Mouse (Mus musculus) neural tube, embryonic 15.5 days (tissue): ENCODE measurements around the gene Herc2. TPM values are rescaled to one million over a fixed set of nuclear protein-coding genes. Genes with fewer than 3 reads are reported as not detected.

Source experiments
- ATAC-seq: fragments of 200-750 bp; cut with Nextera tagmentation; 2 replicates; pipeline ENCODE4 v1.8.0; 2017; ENCODE audit warnings: mild to moderate bottlenecking, moderate TSS enrichment, moderate library complexity; ENCODE audit not compliant: low FRiP score
- H3K27ac ChIP-seq: fragments of 300-500 bp; sonication (generic); replicated peaks from 2 replicates; pipeline ENCODE4 v1.5.1; 2015; ENCODE audit warnings: mild to moderate bottlenecking, inconsistent platforms
- H3K27me3 ChIP-seq: fragments of 300-500 bp; sonication (generic); replicated peaks from 2 replicates; pipeline ENCODE4 v1.6.1; 2015; ENCODE audit warnings: inconsistent platforms
- H3K36me3 ChIP-seq: fragments of 300-500 bp; sonication (generic); 2 replicates; pipeline ENCODE4 v1.6.1; 2015; ENCODE audit warnings: inconsistent platforms
- H3K4me1 ChIP-seq: fragments of 300-500 bp; sonication (generic); 2 replicates; pipeline ENCODE4 v1.6.1; 2015; ENCODE audit warnings: inconsistent platforms
- H3K4me2 ChIP-seq: fragments of 300-500 bp; sonication (generic); 2 replicates; pipeline ENCODE4 v1.6.1; 2015; ENCODE audit warnings: inconsistent platforms, mild to moderate bottlenecking, moderate library complexity
- H3K4me3 ChIP-seq: fragments of 300-500 bp; sonication (generic); replicated peaks from 2 replicates; pipeline ENCODE4 v1.5.1; 2015; ENCODE audit warnings: mild to moderate bottlenecking, inconsistent platforms
- H3K9ac ChIP-seq: fragments of 300-500 bp; sonication (generic); replicated peaks from 2 replicates; pipeline ENCODE4 v1.6.1; 2015; ENCODE audit warnings: mild to moderate bottlenecking, inconsistent platforms
- H3K9me3 ChIP-seq: fragments of 300-500 bp; sonication (generic); replicated peaks from 2 replicates; pipeline ENCODE4 v1.6.1; 2016; ENCODE audit warnings: inconsistent platforms
- WGBS: fragments of 180-500 bp; shearing (Covaris S2); methylation state at CpG from one replicate; pipeline ENCODE4 v1.1.7; 2015; ENCODE audit warnings: mixed read lengths; 5-methylcytosine and 5-hydroxymethylcytosine counted together
- polyA plus RNA-seq: library from polyadenylated mRNA; unstranded; fragments of >200 nt; fragmentation: Nextera tagmentation; extraction: Ambion mirVana; gene quantifications from 2 replicates; pipeline ENCODE4 v1.2.1, GENCODE M21; 2015

The Herc2 gene
- polyA plus RNA-seq, 1 experiment from 2014 or later = 46.7 TPM

- H3K27ac ChIP-seq = peak within 1 kb of the TSS; percentile 85
- no peaks in the 10 kb centered on the region for H3K27me3 ChIP-seq
- peak within 1 kb of the TSS; percentile 76 for H3K4me2 ChIP-seq
- ATAC-seq = no peak
- H3K9me3 ChIP-seq = no peaks in the 10 kb centered on the region
- peaks cover 4% of the 10 kb centered on the region; the same call in 1 of the 2 replicates for H3K36me3 ChIP-seq
- H3K4me3 ChIP-seq = peak within 1 kb of the TSS; percentile 87
- H3K4me1 ChIP-seq = peaks cover 15% of the 10 kb centered on the region
- WGBS = 43% methylated on average over 3 of the region's 3 CpGs
- peak within 1 kb of the TSS; percentile 81 for H3K9ac ChIP-seq
These were observed 30.1 kb upstream of the Herc2 start, which contains the start of gene Nipa1 for GRCm38 (mm10) chr7:56019930-56020253. Nipa1 (minus strand) TSS chr7:56019954.

DNA sequence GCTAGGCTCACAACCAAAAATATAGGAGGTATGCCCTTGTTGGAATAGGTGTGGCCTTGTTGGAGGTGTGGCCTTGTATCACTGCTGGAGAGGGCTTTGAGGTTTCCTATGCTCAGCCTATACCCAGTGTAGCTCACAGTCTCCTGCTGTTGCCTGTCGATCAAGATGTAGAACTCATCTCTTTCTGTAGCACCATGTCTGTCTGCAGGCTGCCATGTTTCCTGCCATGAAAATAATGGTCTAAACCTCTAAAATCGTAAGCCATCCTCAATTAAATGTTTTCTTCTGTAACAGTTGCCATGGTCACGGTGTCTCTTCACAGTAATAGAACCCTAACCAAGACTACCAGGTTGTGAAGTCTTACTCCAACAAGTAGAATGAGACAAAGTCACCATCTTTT, 26.4 kb upstream of the Herc2 start:
- Histone ChIP-seq H3K27ac (no peak overlapping the region), H3K9me3 (no peaks in the 10 kb centered on the region), H3K27me3 (no peaks in the 10 kb centered on the region), H3K9ac (no peak overlapping the region), H3K4me1 (peaks cover 6% of the 10 kb centered on the region), H3K36me3 (no peaks in the 10 kb centered on the region), H3K4me3 (no peak overlapping the region), H3K4me2 (no peak overlapping the region)
- 88% methylated on average over 3 of the region's 3 CpGs for WGBS
- ATAC-seq = no peak

GRCm38 (mm10) chr7:56042353-56042752, 7.6 kb upstream of the Herc2 start:
- no peaks in the 10 kb centered on the region for H3K4me1 ChIP-seq
- no peaks in the 10 kb centered on the region for H3K9me3 ChIP-seq
- ATAC-seq = peak; percentile 14; the same call in 1 of the 2 replicates
- H3K27ac ChIP-seq = no peak overlapping the region
- no peaks in the 10 kb centered on the region for H3K27me3 ChIP-seq
- H3K36me3 ChIP-seq = no peaks in the 10 kb centered on the region
- H3K9ac ChIP-seq = no peak overlapping the region
- no peak overlapping the region for H3K4me3 ChIP-seq
- WGBS = 14% methylated on average over 5 of the region's 5 CpGs
- H3K4me2 ChIP-seq = no peak overlapping the region

DNA sequence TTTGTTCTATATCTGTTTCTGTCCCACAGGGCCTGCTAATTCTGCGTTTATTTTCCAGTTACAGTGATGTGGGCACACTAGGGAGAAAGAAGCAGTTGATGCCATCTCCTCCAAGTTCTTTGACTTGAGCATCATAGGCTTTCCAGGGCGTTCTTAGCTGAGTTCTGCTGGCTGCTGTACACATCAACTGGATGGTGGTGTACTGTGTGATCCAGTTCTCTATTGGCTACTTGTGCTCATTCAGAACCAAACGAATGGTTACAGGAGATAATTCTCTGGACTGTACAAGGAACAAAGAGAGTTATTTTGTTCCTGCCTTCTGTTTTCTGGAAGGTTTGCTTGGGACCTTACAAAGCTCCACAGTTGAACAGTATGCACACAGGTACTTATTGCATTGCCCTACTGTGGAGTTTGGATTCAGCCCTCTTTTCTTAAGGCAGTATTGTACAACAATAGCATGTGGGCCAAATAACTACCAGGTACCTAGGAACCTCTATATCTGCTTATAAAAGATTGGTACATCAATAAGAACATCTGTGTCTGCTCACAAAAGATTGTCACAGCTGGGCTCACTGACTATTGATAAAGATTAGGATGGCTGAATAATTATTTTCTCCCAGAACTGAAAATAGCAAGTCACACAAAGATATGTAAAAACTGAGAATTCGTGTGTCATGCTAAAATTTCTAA, 6.3 kb upstream of the Herc2 start:
- no peak for ATAC-seq
- Histone ChIP-seq H3K36me3 (no peaks in the 10 kb centered on the region), H3K9me3 (no peaks in the 10 kb centered on the region), H3K4me3 (no peak overlapping the region), H3K9ac (no peak overlapping the region), H3K27me3 (no peaks in the 10 kb centered on the region), H3K4me2 (no peak overlapping the region), H3K4me1 (no peaks in the 10 kb centered on the region; the same call in 1 of the 2 replicates), H3K27ac (no peak overlapping the region)
- 73% methylated on average over 4 of the region's 4 CpGs for WGBS

GRCm38 (mm10) chr7:56044267-56044629, 5.7 kb upstream of the Herc2 start:
- WGBS = 85% methylated on average over 3 of the region's 3 CpGs
- no peak overlapping the region for H3K27ac ChIP-seq
- no peaks in the 10 kb centered on the region for H3K36me3 ChIP-seq
- no peaks in the 10 kb centered on the region for H3K9me3 ChIP-seq
- peaks cover 5% of the 10 kb centered on the region for H3K4me1 ChIP-seq
- no peaks in the 10 kb centered on the region for H3K27me3 ChIP-seq
- no peak overlapping the region for H3K4me2 ChIP-seq
- no peak for ATAC-seq
- H3K9ac ChIP-seq = no peak overlapping the region
- no peak overlapping the region for H3K4me3 ChIP-seq

DNA sequence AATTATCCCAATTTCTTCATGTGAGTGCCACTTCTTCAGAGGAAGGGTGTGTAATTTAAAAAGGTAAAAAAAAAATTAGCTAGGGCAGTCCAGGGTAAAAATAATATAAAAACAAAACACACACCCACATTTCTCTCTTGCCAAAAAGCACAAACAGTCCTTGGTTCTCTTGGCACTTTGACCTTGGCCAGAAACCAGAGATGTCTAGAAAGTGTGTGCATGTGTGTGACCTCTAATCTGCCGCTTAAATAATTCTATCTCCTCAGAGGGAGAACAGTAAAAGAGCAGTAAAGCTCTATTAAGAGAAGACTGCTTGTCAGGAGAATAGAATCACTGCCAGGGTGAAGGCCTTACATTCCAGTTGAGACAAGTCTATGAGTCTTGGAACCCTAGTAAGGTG, 2.8 kb upstream of the Herc2 start:
- Histone ChIP-seq H3K4me3 (no peak overlapping the region), H3K27ac (no peak overlapping the region), H3K9me3 (no peaks in the 10 kb centered on the region), H3K36me3 (no peaks in the 10 kb centered on the region), H3K27me3 (no peaks in the 10 kb centered on the region), H3K9ac (no peak overlapping the region), H3K4me2 (no peak overlapping the region), H3K4me1 (peaks cover 17% of the 10 kb centered on the region)
- no peak for ATAC-seq
- WGBS = 81% methylated on average over 1 of the region's 1 CpGs

DNA sequence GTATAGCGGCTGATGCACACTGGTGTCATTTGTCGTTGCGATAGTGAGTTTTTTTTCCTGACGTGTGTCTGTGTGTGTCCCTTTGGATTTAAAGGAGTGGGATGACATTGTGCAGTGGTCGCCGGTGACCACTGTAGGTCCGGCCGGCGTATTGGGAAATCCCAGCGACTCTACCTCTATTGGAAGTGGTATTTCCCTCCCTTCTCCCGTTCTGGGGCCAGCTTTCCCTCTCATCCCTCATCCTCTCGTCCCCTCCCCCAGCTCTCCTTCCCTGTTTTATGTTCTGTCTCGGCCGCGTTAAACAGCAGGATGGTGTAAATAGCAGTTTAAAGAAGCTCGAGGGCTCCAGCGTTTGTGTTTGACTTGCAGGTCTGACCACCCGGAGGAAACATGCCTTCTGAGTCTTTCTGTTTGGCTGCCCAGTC, 503 bp downstream of the Herc2 start:
- peak; percentile 56 for ATAC-seq
- Histone ChIP-seq H3K36me3 (peaks cover 4% of the 10 kb centered on the region; the same call in 1 of the 2 replicates), H3K27ac (peak overlapping the region; percentile 94), H3K4me3 (peak overlapping the region; percentile 98), H3K9ac (peak overlapping the region; percentile 92), H3K9me3 (no peaks in the 10 kb centered on the region), H3K4me2 (peak overlapping the region; percentile 66), H3K4me1 (peaks cover 24% of the 10 kb centered on the region), H3K27me3 (no peaks in the 10 kb centered on the region)
- under 1% methylated on average over 18 of the region's 18 CpGs for WGBS

DNA sequence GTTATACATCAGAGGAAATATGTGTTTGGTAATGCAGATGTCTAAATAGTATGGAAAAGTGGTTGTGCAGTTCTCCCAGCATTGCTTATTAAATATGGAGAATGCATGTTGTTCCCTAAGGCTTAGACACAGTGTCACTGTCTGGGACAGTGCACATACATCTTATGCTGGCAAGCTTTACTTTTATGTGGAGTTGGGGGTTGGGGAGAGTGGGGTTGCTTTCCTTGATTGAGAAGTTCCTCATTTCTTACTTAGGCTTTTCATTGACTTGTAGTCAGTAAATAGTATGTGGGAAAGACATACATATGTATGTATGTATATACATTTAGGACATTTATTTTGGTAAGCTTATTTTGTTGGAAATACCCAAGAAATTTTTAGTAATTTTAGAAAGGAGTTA, 3.0 kb downstream of the Herc2 start:
- Histone ChIP-seq H3K27me3 (no peaks in the 10 kb centered on the region), H3K27ac (no peak overlapping the region), H3K4me1 (peaks cover 24% of the 10 kb centered on the region), H3K9ac (no peak overlapping the region), H3K4me3 (no peak overlapping the region), H3K9me3 (no peaks in the 10 kb centered on the region), H3K4me2 (no peak overlapping the region), H3K36me3 (peaks cover 18% of the 10 kb centered on the region; the same call in 1 of the 2 replicates)
- ATAC-seq = no peak

GRCm38 (mm10) chr7:56055338-56055737, 5.3 kb downstream of the Herc2 start:
- no peak overlapping the region for H3K4me3 ChIP-seq
- no peak overlapping the region for H3K4me2 ChIP-seq
- H3K4me1 ChIP-seq = peaks cover 18% of the 10 kb centered on the region
- H3K27ac ChIP-seq = no peak overlapping the region
- 90% methylated on average over 3 of the region's 3 CpGs for WGBS
- no peak for ATAC-seq
- H3K27me3 ChIP-seq = no peaks in the 10 kb centered on the region
- no peak overlapping the region for H3K9ac ChIP-seq
- H3K36me3 ChIP-seq = peaks cover 18% of the 10 kb centered on the region; the same call in 1 of the 2 replicates
- H3K9me3 ChIP-seq = no peaks in the 10 kb centered on the region

DNA sequence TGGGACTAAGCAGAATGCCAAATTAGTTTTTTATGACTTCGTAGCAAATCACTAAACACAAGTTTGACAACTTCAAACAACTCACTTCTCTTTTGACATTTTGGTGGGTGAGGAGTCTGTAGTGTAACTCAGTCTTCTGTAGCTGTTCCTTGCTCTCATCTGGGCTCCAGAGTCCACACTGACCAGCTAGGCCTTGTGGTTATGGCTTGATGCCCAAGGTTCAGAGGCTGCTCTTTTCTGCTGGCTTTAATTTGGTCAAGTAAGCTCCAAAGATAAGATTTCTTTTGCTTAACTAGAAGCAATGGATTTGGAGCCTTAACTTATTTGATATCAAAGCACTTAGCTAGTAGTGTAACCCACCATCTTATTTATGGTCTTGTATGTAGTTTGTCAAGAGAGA, 14.9 kb downstream of the Herc2 start:
- H3K4me2 ChIP-seq = no peak overlapping the region
- WGBS = 89% methylated on average over 1 of the region's 1 CpGs
- no peak overlapping the region for H3K9ac ChIP-seq
- H3K4me1 ChIP-seq = no peaks in the 10 kb centered on the region
- no peaks in the 10 kb centered on the region for H3K9me3 ChIP-seq
- no peak overlapping the region for H3K4me3 ChIP-seq
- H3K27me3 ChIP-seq = no peaks in the 10 kb centered on the region
- no peak for ATAC-seq
- H3K36me3 ChIP-seq = peaks cover 7% of the 10 kb centered on the region
- H3K27ac ChIP-seq = no peak overlapping the region

- WGBS = 81% methylated on average over 2 of the region's 2 CpGs
- Histone ChIP-seq H3K9me3 (no peaks in the 10 kb centered on the region), H3K36me3 (peaks cover 7% of the 10 kb centered on the region), H3K4me3 (no peak overlapping the region), H3K4me1 (no peaks in the 10 kb centered on the region), H3K27ac (no peak overlapping the region), H3K27me3 (no peaks in the 10 kb centered on the region), H3K4me2 (no peak overlapping the region), H3K9ac (no peak overlapping the region)
- no peak for ATAC-seq
These were observed 16.1 kb downstream of the Herc2 start for GRCm38 (mm10) chr7:56066136-56066535.

- Histone ChIP-seq H3K36me3 (peaks cover 6% of the 10 kb centered on the region), H3K9me3 (no peaks in the 10 kb centered on the region), H3K4me1 (no peaks in the 10 kb centered on the region), H3K4me2 (no peak overlapping the region), H3K27ac (no peak overlapping the region), H3K27me3 (no peaks in the 10 kb centered on the region), H3K9ac (no peak overlapping the region), H3K4me3 (no peak overlapping the region)
- WGBS = 97% methylated on average over 1 of the region's 1 CpGs
- ATAC-seq = no peak
These were observed 16.6 kb downstream of the Herc2 start for GRCm38 (mm10) chr7:56066634-56067033.
